Mouse (Mus musculus) testis, postnatal 14 days (tissue): ENCODE measurements around the gene Ctsw.

ENCODE experiments used
- DNase-seq: peaks from one replicate; pipeline ENCODE4 v3.0.0; 2021; ENCODE audit warnings: low spot score

Gene Ctsw

DNA sequence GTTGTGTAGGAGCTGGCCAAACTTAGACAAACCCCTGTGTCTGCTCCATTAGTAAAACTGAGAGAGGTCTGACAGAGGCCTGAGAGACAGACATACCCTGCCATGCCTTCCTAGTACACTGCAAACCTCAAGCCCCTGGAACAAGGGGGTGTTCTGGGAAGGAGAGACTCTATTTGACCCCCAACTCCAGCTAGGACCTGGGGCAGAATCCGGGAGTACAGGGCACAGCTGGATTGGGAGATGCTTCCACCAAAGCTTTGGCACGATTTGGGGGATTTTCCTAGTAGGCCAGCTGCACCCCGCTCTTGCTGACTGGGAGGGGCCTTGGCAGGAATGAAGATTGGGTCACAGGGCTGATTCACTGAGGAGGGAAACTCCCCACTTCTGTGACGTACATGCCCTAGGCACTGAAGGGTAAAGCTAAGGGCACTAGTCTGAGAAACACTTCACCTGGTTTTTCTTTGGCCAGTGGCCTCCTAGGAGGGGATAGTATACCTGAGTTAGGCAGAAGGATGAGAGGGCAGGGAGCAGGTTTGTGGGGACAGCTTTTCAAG is 36.3 kb downstream of the Ctsw start:
- DNase-seq: no peak

DNA sequence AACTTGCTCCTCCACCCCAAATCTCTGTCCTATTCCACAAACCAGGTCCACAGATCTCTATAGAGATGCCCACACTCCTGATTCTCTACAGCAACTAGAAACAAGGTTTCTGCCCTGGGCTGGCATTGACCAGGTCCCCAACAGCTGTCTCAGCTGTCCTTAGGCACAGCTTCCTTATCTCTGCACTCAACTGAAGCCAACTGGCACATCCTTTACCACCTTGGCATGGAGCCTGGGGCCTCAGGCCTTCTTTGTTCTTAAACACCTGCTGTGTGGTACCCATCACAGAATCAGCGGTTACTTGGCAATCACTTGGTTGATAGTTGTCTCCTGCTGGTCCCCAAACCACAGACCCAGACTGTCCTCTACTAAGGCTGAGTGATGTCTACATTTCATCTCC is 37.9 kb downstream of the Ctsw start:
- DNase-seq: no peak

DNA sequence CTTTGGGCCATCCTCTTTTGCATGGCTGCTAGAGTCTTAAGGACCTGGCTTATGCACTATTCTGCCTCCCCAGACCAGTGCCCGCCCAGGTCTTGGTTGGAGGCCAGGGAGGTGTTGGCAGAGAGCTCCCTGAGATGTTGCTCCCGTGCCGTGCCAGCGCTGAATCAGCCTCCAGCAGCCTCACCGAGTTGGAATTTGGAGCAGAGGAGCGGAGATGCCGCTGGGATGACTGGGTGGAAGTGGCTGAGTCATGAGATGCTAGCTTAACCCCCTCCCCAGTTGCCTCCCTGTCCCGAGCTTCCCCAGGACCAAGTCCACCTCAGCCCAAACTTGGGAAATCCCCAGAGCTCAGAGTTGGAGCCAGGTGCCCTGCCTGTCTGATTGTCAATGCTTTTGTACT is 38.5 kb downstream of the Ctsw start:
- peak; percentile 49 for DNase-seq

DNA sequence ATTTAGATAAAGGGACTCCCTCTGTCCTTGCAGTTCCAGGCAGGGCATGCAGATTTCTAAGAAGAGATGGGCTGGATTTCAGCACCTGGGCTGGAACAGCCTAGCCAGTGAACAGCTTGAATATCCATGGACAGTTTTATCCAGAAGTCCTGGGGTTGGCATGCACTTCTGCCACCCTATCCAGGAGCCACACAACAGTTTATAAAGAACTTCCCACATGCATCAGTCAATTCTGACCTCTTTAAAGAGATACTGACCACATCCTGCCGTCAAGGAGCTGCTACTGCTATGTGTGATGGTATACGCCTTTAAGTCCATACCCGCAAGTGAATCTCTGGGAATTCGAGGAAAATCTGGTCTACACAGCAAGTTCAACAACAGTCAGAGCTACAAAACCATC is 39.1 kb downstream of the Ctsw start:
- no peak for DNase-seq

DNA sequence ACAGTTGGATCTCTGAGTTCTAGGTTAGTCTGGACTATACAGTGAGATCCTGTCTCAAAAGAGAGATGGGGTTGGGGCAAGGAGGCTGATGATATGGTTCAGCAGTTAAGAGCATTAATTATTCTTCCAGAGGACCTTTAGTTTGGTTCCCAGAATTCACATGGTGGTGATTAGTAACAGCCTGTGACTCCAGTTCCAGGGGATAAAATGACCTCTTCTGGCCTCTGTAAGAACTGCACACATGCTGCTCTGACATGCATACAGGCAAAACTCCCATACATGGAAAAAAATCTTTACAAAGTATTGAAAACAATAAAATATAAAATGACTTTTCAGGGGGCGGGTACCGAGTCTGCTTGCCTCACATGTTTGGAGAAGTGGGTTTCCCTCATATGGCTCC is 40.2 kb downstream of the Ctsw start:
- no peak for DNase-seq

DNA sequence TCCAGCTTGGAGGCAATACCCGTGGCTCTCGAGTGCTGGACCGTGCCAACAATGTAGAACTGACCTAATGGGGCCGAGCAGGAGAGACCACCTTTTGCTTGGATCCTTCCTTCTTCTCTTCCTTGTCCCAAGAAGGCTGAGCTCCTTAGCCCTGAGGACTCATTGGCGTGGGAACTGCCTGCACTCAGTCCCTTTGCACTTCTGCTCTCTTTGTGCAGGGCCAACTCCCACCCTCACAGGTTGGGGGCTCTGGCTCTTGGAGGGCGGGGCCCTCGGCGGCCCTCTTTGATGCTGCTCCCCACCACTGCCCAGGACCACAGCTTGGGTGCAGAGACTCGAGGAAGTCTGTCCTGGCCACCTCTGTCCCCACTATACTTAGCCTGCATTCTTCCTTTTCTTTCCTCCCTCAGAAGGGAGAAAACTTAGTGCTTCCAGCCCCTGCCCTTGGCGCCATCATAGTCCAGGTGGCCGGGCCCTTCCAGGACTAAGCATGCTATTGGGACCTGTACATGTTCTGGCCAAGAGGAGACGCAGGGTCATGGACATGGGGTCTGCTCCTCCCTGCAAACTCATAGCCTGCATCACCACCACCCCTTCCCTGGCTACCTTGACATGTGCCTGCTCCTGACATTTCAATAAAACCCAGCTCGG is 41.5 kb downstream of the Ctsw start:
- no peak for DNase-seq

DNA sequence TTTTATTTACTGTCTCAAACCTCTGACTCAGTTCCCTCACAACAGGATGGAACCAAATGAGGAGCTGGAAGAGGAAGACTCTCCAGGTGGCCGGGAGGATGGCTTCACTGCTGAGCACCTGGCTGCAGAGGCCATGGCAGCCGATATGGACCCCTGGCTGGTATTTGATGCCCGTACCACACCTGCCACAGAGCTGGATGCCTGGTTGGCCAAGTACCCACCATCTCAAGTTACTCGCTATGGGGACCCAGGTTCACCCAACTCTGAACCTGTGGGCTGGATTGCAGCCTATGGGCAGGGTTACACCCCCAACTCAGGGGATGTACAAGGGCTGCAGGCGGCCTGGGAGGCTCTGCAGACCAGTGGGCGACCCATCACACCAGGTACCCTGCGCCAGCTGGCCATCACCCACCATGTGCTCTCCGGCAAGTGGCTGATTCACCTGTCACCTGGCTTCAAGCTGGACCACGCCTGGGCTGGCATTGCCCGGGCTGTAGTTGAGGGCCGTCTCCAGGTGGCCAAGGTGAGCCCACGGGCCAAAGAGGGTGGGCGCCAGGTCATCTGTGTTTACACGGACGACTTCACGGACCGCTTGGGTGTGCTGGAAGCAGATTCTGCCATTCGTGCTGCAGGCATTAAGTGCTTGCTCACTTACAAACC is 42.3 kb downstream of the Ctsw start:
- DNase-seq: no peak

DNA sequence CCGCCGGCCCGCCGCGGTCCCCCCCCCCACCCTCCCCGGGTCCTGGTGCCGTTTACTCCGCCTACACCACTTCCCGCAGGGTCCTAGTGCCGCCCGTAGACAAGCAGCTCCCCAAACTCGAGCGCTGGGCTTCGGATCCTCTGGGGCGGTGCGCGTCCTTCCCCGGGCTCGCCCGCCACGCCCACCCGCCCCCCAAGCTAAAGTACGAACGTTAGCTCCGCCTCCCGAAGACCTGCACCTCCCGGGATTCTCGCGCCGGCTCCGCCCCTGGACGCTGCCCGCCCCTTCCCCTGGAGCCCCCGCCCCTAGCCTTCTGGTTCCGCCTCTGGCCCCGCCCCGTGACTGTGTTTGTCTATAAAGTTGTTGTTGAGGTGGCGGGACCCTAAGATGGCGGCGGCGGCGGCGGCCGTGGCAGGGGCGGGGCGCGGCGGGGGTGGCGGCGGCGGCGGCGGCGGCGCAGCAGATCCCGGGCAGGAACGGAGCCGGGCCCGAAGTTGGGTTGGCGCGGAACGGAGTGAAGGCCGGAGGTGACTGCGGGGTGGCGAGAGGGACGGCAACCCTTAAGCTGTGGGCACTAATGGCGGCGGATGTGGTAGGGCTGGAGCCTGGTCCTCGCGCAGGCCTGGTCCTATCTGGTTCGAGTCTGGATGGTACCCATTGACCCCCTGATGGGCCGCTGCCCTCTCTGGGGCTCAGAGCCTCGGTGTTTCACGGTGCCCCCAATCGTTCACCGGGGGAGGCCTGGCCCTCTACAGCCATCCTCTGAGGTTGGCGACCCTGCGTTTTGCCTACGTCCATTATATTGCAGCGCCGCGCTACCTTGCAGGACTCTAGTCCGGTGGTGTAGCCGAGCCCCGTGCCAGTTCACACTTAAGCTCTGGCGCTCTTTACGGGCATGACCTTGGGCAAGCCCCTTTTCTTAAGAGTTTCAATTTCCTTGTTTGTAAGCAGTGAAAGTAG is 43.2 kb downstream of the Ctsw start, which contains the start of the genes Drap1 and AI837181:
Gene Drap1 (minus strand): TSS at position 198 of the 960 bp plus-strand sequence.
Gene AI837181 (plus strand): TSS at position 363 of the 960 bp plus-strand sequence.
- DNase-seq: peak; percentile 96

DNA sequence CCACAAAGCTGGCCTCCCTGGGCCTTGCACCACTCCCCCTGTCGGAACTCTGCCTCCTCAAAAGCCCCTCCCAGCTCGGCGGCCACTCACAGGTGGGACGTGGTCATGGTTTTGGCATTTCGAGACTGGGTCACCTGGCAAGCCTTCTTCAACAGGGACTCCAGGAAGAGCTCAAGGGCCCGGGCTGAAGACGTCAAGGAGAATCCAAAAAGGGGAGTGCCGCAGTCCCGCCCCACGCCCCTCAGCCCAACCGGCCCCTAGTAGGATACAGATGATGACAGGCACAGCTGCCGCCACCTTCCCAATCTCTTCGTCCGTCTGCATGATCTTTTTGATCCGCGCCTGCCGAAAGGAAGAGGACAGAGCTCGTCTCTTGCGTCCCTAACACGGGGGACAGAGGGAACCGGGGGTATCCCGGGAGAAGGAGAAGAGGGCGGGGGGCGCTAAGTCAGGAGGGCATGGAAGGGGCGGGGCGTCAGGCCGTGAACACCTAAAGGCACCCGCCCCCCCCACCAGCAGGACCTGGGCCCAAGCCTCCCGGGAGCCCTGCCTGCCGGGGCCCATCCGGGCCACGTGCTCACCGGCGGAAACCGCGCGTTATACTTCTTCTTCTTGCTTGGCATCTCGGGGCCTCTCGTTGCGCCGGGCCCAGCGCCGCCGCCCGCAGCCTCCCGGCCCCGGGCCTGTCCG is 44.1 kb downstream of the Ctsw start:
- peak; percentile 85 for DNase-seq

DNA sequence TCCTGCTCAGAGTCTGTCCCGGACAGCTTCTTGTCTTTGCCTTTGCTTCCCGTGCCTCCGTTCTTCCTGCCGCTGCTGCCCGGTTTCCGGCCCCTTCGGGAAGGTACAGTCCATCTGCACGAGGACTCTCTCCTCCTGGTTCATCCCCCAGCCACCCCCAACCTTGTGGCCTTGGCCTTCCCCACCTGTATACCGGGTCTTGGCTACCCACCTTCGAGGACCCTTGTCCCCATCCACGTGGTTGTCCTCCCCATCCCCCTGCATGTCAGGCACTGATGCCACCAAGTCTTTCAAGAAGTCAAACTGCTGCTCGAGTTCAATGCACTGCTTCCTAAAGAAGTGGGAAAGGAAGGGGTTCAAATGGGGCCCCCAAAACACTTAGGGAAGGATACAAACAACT is 44.7 kb downstream of the Ctsw start:
- no peak for DNase-seq

DNA sequence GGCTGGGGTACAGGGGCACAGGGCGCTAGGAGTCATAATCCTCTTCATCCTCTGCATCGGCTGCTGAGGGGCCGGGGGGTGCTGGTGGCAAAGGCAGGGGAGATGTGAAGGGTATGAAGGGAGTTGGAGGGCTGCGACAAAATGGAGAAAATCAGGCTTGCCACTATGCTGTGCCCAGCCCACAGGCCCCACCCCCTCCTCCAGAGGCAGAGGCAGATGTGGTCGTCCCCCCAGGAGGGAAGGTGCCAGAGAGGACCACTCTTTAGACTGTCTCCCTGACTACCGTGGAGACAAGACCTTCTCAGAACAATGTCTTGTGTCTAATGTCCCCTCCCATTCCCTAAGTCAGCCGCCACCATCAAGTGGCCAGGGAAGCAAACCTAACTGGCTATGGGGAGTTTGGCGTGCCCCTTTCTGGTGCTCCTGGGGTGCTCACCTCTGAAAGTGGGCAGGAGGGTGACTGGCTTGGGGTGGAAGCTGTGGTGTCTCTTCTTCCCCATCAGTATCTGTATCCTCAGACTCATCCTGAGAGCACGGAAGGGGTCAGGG is 45.3 kb downstream of the Ctsw start:
- no peak for DNase-seq

DNA sequence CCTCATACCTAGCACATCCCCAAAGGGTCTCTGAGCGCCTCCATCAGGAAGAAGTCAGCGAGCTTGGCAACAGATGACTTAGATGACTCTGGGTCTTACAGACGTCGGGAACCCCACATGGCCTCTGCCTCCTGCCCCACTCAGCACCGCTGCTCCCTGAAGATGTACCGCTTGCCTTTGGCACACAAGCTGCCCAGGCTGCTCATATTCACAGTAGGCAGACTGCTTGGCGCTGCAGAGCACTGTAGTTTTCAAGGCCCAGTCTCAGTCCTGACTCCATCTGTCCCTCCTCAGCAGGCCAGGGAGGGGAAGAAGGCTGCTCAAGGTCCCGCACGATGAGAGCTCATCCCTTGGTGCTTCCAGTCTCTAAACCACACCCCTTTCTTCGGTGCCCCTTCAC is 46.0 kb downstream of the Ctsw start:
- no peak for DNase-seq

DNA sequence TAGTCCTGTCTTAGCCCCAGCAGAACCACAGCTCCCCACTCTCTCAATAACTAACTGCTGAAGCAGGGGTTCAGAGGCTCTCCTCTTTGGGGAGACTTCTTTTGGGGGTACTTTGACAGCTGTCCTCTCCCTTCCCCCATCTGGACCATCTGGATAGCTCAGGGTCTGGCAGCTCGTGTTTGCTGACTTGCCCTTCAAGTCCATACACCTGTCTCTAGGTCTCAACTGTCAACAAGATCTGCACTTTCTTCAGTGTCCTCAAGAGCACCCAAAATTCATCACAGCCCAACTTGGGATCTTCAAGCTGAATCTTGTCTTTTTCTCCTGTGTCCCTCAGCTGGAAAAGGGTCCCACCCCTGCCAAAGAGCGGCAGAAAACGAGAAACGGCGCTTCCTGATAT is 46.5 kb downstream of the Ctsw start:
- no peak for DNase-seq

DNA sequence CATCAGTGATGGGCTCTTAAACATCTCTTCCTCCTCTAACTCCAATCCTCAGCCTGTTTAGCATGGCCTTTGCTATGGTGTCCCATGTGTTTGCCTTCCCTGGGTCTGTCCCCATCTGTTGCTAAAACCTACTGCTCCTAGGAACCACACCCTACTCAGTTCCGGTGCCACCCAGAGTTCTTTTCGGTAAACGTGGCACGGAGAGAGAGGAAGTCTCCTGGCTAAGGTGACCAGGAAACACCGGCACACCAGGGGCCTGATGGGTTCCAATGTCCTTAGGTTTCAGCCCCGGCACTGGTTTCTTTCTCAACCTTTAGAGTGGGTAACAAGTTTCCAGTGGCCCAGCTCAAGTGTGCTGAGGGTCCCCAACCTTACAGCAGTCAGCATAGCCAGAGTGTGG is 47.7 kb downstream of the Ctsw start:
- no peak for DNase-seq

DNA sequence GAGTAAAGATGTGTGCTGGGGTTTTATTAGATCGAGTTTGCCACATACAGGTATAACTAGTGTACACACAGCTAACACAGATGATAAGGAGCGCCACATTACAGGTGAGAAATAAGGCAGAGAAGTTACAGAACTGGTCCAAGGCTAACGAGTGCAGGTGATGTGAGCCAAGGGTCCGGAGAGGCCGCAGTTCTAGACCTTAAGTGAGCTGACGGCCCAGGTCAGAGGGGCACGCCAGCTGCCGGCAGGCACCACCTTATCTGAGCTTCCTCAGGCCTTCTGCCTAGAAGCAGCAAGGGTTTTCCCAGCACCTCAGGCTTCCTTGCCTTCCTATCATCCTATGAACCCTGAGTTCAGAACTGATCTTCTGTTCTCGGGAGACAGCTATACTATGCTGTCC is 48.7 kb downstream of the Ctsw start:
- DNase-seq: no peak

DNA sequence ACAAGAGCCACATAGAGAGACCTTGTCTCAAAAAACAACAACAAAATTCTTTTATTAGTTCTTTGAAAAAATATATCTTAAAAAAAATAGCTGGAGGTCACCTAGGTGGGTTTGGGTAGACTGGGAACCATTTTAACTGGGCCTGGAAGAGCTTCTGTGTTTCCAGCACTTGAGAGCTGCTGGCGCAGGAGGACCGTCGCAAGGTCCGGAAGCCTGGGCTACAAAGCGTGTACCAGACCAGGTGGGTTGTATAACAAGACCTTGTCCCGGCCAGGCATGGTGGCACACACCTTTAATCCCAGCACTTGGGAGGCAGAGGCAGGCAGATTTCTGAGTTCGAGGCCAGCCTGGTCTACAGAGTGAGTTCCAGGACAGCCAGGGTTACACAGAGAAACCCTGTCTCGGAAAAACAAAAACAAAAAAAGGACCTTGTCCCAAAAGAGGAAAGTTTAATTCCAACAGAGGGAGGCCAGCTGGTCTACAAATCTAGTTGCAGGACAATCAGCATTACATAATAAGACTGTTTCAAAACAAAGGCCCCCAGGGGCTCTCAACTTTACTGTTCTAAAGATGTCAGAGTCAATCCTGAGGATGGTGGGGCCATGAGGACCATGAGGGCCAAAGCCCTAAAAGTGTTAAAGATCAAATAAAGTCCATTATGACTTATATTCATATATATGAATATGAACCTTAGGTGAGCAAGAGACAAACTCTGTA is 49.4 kb downstream of the Ctsw start:
- no peak for DNase-seq
